Mouse (Mus musculus): Measurements from ENCODE around the gene Dab1.

DNA sequence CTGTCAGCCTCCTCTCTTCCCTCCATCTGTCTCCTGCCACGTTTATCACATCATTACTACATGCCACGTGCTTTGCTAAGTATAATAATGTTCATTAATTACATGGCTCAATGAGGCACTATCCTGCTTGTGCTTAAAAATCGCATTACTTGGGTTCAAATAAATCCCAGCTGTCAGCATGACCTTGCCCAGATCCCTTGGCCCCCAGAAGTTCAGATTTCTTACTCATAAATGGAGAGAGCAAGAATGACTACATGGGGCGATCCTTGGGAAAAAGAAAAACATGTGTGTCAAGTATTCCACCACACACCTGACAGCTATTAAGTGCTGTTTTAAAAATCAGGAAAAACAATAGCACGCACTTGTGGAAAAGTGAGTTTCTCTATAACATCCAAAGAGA lies 963.6 kb downstream of the Dab1 start:
- TF ChIP-seq CTCF (IDR thresholded peaks at IDR 0.05) = no peak
- no peak for TF ChIP-seq EP300 (IDR thresholded peaks at IDR 0.05)
